Mouse (Mus musculus): ENCODE results near the gene Dlgap1.

DNA sequence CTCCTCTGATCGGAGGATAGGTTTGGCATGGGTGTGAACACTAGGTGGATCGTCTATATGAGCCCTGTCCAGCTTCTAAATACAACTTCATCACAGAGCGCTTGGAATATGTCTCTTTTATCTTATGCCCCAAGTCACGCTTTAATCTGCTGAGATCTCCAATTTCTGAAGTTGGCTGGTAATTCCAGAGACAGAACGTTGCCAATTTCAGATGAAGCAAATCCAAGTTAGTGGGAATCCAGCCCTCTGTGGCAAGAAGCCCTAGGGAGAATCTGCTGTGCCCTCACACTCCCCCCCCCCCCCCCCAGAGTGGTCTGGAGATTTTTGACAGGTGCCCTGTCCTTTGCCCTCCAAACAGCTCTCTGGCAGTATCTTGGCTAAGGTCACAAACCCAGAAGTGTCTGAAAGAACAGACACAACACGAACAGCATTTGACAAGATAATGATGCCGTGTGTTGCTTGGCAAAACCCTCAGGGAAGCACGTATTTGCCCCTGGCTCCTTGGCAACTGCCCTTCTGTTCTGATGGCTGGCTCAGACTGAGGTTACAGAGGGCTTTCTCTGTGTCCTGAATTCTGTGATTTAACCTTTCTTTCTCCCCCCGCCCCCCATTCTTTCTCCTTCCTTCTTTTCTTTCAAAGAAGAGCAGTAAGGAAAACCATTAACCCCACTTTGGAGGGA is 822.9 kb downstream of the Dlgap1 start:
- TF ChIP-seq CTCF (conservative IDR thresholded peaks at IDR 0.05; ENCODE audit: low read length) (no peak), POU5F1 (IDR thresholded peaks at IDR 0.05; ENCODE audit: borderline replicate concordance, low read length) (no peak), NANOG (IDR thresholded peaks at IDR 0.05; ENCODE audit: borderline replicate concordance, low read length) (no peak)
